Mouse (Mus musculus) forebrain, embryonic 14.5 days (tissue): ENCODE data around the gene H3f3a. TPM values are rescaled to one million over a fixed set of nuclear protein-coding genes. Genes with fewer than 3 reads are reported as not detected.
"Not testable (repeated sequence)": the region's sequence is repeated elsewhere in the genome, so short reads cannot be mapped to it uniquely, and the experiment has no call there.

Experiments used
- ATAC-seq: fragments of 200-750 bp; cut with Nextera tagmentation; 2 replicates; pipeline ENCODE4 v1.8.0; 2017; ENCODE audit warnings: mild to moderate bottlenecking, moderate library complexity
- DNase-seq: peaks from one replicate; pipeline ENCODE4 v3.0.0-alpha.2; 2015; ENCODE audit warnings: low spot score
- H3K27ac ChIP-seq: fragments of 300-500 bp; sonication (generic); 2 replicates; pipeline ENCODE4 v1.5.1; 2014; ENCODE audit warnings: low read depth, mild to moderate bottlenecking, control low read depth, low read length, moderate library complexity
- H3K27me3 ChIP-seq: fragments of 300-500 bp; sonication (generic); replicated peaks from 2 replicates; pipeline ENCODE4 v1.6.1; 2014; ENCODE audit warnings: low read length, control low read depth, mixed read lengths; ENCODE audit not compliant: control insufficient read depth, insufficient read depth
- H3K36me3 ChIP-seq: fragments of 300-500 bp; sonication (generic); 2 replicates; pipeline ENCODE4 v1.6.1; 2014; ENCODE audit warnings: low read length, control low read depth; ENCODE audit not compliant: control insufficient read depth, insufficient read depth
- H3K4me1 ChIP-seq: fragments of 300-500 bp; sonication (generic); 2 replicates; pipeline ENCODE4 v1.6.1; 2014; ENCODE audit warnings: antibody characterized with exemption, low read length, control low read depth; ENCODE audit not compliant: control insufficient read depth, insufficient read depth
- H3K4me2 ChIP-seq: fragments of 300-500 bp; sonication (generic); 2 replicates; pipeline ENCODE4 v1.6.1; 2014; ENCODE audit warnings: mild to moderate bottlenecking, control low read depth, low read length
- H3K4me3 ChIP-seq: fragments of 300-500 bp; sonication (generic); 2 replicates; pipeline ENCODE4 v1.5.1; 2014; ENCODE audit warnings: low read depth, low read length, control low read depth
- H3K9ac ChIP-seq: fragments of 300-500 bp; sonication (generic); 2 replicates; pipeline ENCODE4 v1.6.1; 2014; ENCODE audit warnings: mild to moderate bottlenecking, low read length, control low read depth, moderate library complexity
- H3K9me3 ChIP-seq: fragments of 300-500 bp; sonication (generic); replicated peaks from 2 replicates; pipeline ENCODE4 v1.6.1; 2016; ENCODE audit warnings: low read length, control low read depth, mixed read lengths; ENCODE audit not compliant: control insufficient read depth
- WGBS: fragments of 180-500 bp; shearing (Covaris S2); extraction: QIAGEN DNeasy Blood & Tissue Kit; methylation state at CpG from one replicate; pipeline ENCODE4 v1.1.7; 2014; 5-methylcytosine and 5-hydroxymethylcytosine counted together
- polyA plus RNA-seq: library from polyadenylated mRNA; unstranded; fragments of >200 nt; fragmentation: Nextera tagmentation; extraction: Ambion mirVana; gene quantifications from 2 replicates; pipeline ENCODE4 v1.2.1, GENCODE M21; 2014

H3f3a gene
- polyA plus RNA-seq, 1 experiment from 2014 or later: 4,992 TPM

DNA sequence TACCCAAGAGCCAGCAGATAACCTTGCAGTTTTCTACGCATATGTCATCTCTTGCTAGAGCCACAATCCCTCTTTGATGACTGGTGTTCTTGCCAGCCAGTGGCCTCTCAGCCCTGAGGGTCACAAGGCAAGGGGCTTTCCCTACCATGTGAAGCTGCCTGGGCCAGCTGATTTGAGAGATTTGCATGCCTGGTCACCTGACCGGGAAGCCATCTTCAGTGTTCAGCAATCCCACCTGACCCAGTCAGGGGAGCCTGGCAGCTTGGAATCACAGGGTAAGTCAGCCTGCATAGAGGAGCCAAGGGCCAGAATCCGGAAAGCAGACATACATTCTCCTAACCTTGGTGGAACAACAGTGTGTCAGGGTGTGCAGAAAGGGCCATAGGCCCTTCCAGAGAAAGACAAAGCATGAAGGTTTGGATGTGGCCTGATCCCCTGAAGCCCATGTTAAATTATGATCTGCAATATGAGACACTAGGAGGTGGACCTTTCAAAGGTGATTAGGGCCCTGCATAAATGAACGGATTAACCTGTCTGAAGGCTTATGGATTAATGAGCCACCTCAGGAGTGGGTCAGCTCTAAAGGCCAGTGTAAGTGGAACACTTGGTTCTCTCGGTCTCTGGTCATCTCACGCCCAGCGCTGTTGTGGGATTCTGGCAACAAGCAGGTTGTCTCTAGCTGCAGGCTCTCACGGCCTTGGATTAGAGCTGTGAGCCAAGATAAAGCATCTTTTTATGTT lies 28.0 kb upstream of the H3f3a start:
- no peaks in the 10 kb centered on the region for H3K4me1 ChIP-seq
- H3K9me3 ChIP-seq: no peaks in the 10 kb centered on the region
- 85% methylated on average over 8 of the region's 8 CpGs for WGBS
- H3K9ac ChIP-seq: no peak overlapping the region
- H3K4me3 ChIP-seq: no peak overlapping the region
- no peaks in the 10 kb centered on the region for H3K36me3 ChIP-seq
- ATAC-seq (no peak), DNase-seq (no peak)
- H3K27me3 ChIP-seq: no peaks in the 10 kb centered on the region
- no peak overlapping the region for H3K4me2 ChIP-seq
- no peak overlapping the region for H3K27ac ChIP-seq

- H3K27me3 ChIP-seq: no peaks in the 10 kb centered on the region
- no peak overlapping the region for H3K9ac ChIP-seq
- no peaks in the 10 kb centered on the region for H3K9me3 ChIP-seq
- no peaks in the 10 kb centered on the region for H3K4me1 ChIP-seq
- H3K27ac ChIP-seq: no peak overlapping the region
- no peak overlapping the region for H3K4me3 ChIP-seq
- 75% methylated on average over 8 of the region's 8 CpGs for WGBS
- no peak for DNase-seq
- no peak for ATAC-seq
- H3K4me2 ChIP-seq: no peak overlapping the region
- H3K36me3 ChIP-seq: no peaks in the 10 kb centered on the region
Observed at GRCm38 (mm10) chr1:180839201-180839910, 25.6 kb upstream of the H3f3a start.

GRCm38 (mm10) chr1:180838014-180838413 lies 24.3 kb upstream of the H3f3a start:
- ATAC-seq (no peak), DNase-seq (no peak)
- no peak overlapping the region for H3K9ac ChIP-seq
- 72% methylated on average over 6 of the region's 6 CpGs for WGBS
- no peak overlapping the region for H3K4me3 ChIP-seq
- H3K4me2 ChIP-seq: no peak overlapping the region
- no peaks in the 10 kb centered on the region for H3K4me1 ChIP-seq
- H3K36me3 ChIP-seq: no peaks in the 10 kb centered on the region
- H3K27me3 ChIP-seq: no peaks in the 10 kb centered on the region
- no peak overlapping the region for H3K27ac ChIP-seq
- no peaks in the 10 kb centered on the region for H3K9me3 ChIP-seq

GRCm38 (mm10) chr1:180837186-180837585 lies 23.4 kb upstream of the H3f3a start:
- Histone ChIP-seq H3K27ac (no peak overlapping the region), H3K9me3 (no peaks in the 10 kb centered on the region), H3K4me2 (no peak overlapping the region), H3K9ac (no peak overlapping the region), H3K4me1 (no peaks in the 10 kb centered on the region), H3K27me3 (no peaks in the 10 kb centered on the region), H3K36me3 (no peaks in the 10 kb centered on the region), H3K4me3 (no peak overlapping the region)
- DNase-seq (no peak), ATAC-seq (no peak)
- WGBS: 88% methylated on average over 5 of the region's 5 CpGs

DNA sequence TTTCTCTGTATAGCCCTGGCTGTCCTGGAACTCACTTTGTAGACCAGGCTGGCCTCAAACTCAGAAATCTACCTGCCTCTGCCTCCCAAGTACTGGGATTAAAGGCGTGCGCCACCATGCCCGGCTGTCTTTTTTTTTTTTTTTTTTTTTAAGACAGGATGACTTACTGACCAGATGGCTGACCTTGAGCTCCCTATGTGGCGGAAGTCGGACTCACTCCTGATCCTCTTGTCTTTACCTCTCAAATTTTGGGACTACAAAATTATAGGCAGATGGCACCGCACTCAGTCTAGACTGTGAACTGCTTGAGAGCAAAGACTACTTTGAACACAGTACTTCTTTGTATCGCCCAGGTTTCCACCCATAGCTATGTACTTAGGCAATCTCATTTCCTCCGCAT lies 22.7 kb upstream of the H3f3a start:
- H3K4me1 ChIP-seq, H3K4me3 ChIP-seq: not testable (repeated sequence)
- 95% methylated on average over 8 of the region's 8 CpGs for WGBS

GRCm38 (mm10) chr1:180835273-180836015 lies 21.7 kb upstream of the H3f3a start:
- WGBS: 88% methylated on average over 10 of the region's 10 CpGs

More for the DNA sequence above, 22.7 kb upstream of the H3f3a start:
- H3K9ac ChIP-seq, H3K9me3 ChIP-seq, H3K27me3 ChIP-seq, H3K36me3 ChIP-seq, H3K4me2 ChIP-seq, H3K27ac ChIP-seq, ATAC-seq, DNase-seq: not testable (repeated sequence)

DNA sequence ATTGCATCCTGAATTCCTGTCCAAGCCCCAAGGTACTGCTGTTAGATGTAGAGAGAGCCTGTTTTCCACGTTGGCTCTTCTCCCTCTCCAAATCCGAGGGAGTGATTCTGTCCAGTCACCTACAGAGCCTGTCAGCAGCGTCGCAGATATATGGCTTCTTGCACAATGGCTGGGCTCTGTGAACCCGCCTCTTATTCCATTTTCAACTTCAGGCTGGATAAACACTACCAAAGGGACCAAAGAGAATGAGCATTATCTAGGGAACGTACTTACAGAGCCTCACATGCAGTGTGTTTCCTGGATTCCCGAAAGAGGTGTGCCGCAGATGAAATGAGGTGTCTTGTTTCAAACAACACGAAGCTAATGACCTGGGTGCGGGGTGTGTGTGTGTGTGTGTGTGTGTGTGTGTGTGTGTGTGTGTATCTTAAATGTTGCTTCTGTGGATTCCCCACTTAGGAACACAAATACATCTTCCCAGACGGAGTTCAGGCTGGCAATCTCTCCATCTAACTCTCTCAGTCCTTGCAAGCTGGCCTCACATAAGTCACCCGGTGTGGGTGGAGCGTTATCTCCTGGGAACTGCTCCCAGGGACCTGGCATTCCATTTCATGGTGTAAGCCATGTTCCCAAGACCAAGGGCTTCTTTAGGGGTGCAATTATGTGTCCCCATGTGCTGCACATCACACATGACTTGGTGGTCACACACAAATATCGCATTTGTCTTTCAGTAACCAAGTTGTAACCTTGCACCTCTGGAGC lies 17.0 kb upstream of the H3f3a start:
- no peak for DNase-seq
- 66% methylated on average over 14 of the region's 14 CpGs for WGBS
- no peak overlapping the region for H3K4me3 ChIP-seq
- H3K9me3 ChIP-seq: no peaks in the 10 kb centered on the region
- no peaks in the 10 kb centered on the region for H3K4me1 ChIP-seq
- H3K27me3 ChIP-seq: 0 out of 2 replicates have a peak, but pooled peaks cover 2% of the 10 kb centered on the region
- no peak overlapping the region for H3K9ac ChIP-seq
- no peak for ATAC-seq
- H3K4me2 ChIP-seq: no peak overlapping the region
- no peak overlapping the region for H3K27ac ChIP-seq
- no peaks in the 10 kb centered on the region for H3K36me3 ChIP-seq

More at GRCm38 (mm10) chr1:180835273-180836015, 21.7 kb upstream of the H3f3a start:
- Histone ChIP-seq H3K27ac (no peak overlapping the region), H3K9ac (no peak overlapping the region), H3K9me3 (no peaks in the 10 kb centered on the region), H3K4me2 (no peak overlapping the region), H3K36me3 (no peaks in the 10 kb centered on the region), H3K4me3 (no peak overlapping the region), H3K4me1 (no peaks in the 10 kb centered on the region), H3K27me3 (0 out of 2 replicates have a peak, but pooled peaks cover 1% of the 10 kb centered on the region)
- no peak for ATAC-seq
- no peak for DNase-seq

GRCm38 (mm10) chr1:180830175-180830574 lies 16.4 kb upstream of the H3f3a start:
- Histone ChIP-seq H3K9ac (no peak overlapping the region), H3K4me1 (no peaks in the 10 kb centered on the region), H3K4me3 (no peak overlapping the region), H3K27me3 (0 out of 2 replicates have a peak, but pooled peaks cover 2% of the 10 kb centered on the region), H3K27ac (no peak overlapping the region), H3K36me3 (no peaks in the 10 kb centered on the region), H3K4me2 (no peak overlapping the region), H3K9me3 (no peaks in the 10 kb centered on the region)
- 96% methylated on average over 11 of the region's 11 CpGs for WGBS
- no peak for ATAC-seq
- no peak for DNase-seq
